Mouse (Mus musculus) megakaryocyte, embryonic 14.5 days (primary cell): Measurements from ENCODE around the gene Ptpra.

Experiments
- FLI1 ChIP-seq: IDR thresholded peaks from 2 replicates; pipeline ENCODE4 v1.6.1; 2012; ENCODE audit warnings: low read length, inconsistent platforms, mixed read lengths
- GATA1 ChIP-seq: IDR thresholded peaks from 3 replicates; pipeline ENCODE4 v1.6.1; 2012; ENCODE audit warnings: mixed read lengths, low read length, inconsistent platforms, borderline replicate concordance

GRCm38 (mm10) chr2:130439840-130440480, 10.1 kb upstream of the Ptpra start:
- TF ChIP-seq GATA1 (no peak), FLI1 (no peak)
